Mouse (Mus musculus) limb, embryonic 15.5 days (tissue): Measurements from ENCODE around the gene Cdca4. TPM values are rescaled to one million over a fixed set of nuclear protein-coding genes. Genes with fewer than 3 reads are reported as not detected.

Experiments
- ATAC-seq: fragments of 200-750 bp; cut with Nextera tagmentation; 2 replicates; pipeline ENCODE4 v1.8.0; 2017; ENCODE audit warnings: low read depth, moderate TSS enrichment; ENCODE audit not compliant: insufficient number of reproducible peaks, low FRiP score, low TSS enrichment
- H3K27ac ChIP-seq: fragments of 300-500 bp; sonication (generic); 2 replicates; pipeline ENCODE4 v1.5.1; 2015; ENCODE audit warnings: moderate library complexity, mild to moderate bottlenecking, inconsistent platforms
- H3K27me3 ChIP-seq: fragments of 300-500 bp; sonication (generic); 2 replicates; pipeline ENCODE4 v1.6.1; 2015; ENCODE audit warnings: inconsistent platforms
- H3K36me3 ChIP-seq: fragments of 300-500 bp; sonication (generic); 2 replicates; pipeline ENCODE4 v1.6.1; 2015; ENCODE audit warnings: inconsistent platforms
- H3K4me1 ChIP-seq: fragments of 300-500 bp; sonication (generic); 2 replicates; pipeline ENCODE4 v1.6.1; 2015; ENCODE audit warnings: inconsistent platforms
- H3K4me2 ChIP-seq: fragments of 300-500 bp; sonication (generic); 2 replicates; pipeline ENCODE4 v1.6.1; 2015; ENCODE audit warnings: mild to moderate bottlenecking, inconsistent platforms
- H3K4me3 ChIP-seq: fragments of 300-500 bp; sonication (generic); 2 replicates; pipeline ENCODE4 v1.5.1; 2015; ENCODE audit warnings: mild to moderate bottlenecking, inconsistent platforms
- H3K9ac ChIP-seq: fragments of 300-500 bp; sonication (generic); 2 replicates; pipeline ENCODE4 v1.6.1; 2015; ENCODE audit warnings: inconsistent platforms
- H3K9me3 ChIP-seq: fragments of 300-500 bp; sonication (generic); 2 replicates; pipeline ENCODE4 v1.6.1; 2016; ENCODE audit warnings: inconsistent platforms
- whole genome bisulfite sequencing: fragments of 180-500 bp; shearing (Covaris S2); methylation state at CpG from one replicate; pipeline ENCODE4 v1.1.7; 2015; 5-methylcytosine and 5-hydroxymethylcytosine counted together
- polyA plus RNA-seq: library from polyadenylated mRNA; unstranded; fragments of >200 nt; fragmentation: Nextera tagmentation; extraction: Ambion mirVana; gene quantifications from 2 replicates; pipeline ENCODE4 v1.2.1, GENCODE M21; 2015

The Cdca4 gene
- 105 TPM in 2 replicates for polyA plus RNA-seq

- Histone ChIP-seq H3K9me3 (no peaks in the 10 kb centered on the region), H3K27me3 (no peaks in the 10 kb centered on the region), H3K9ac (peak within 1 kb of the TSS; percentile 87), H3K27ac (peak within 1 kb of the TSS; percentile 89), H3K4me2 (peak within 1 kb of the TSS; percentile 59), H3K4me3 (peak within 1 kb of the TSS; percentile 86), H3K4me1 (peaks cover 42% of the 10 kb centered on the region), H3K36me3 (peaks cover 30% of the 10 kb centered on the region)
- WGBS: 1% methylated on average over 68 of the region's 72 CpGs
- peak; percentile 97 for ATAC-seq
These were observed at the start of gene Cdca4 for GRCm38 (mm10) chr12:112829244-112829864. Gene Cdca4 (minus strand): TSS chr12:112829423.

GRCm38 (mm10) chr12:112877607-112878020 lies 48.4 kb upstream of the Cdca4 start:
- H3K4me1 ChIP-seq: peaks cover 34% of the 10 kb centered on the region
- no peaks in the 10 kb centered on the region for H3K36me3 ChIP-seq
- H3K9ac ChIP-seq: 0 out of 2 replicates have a peak overlapping the region, but pooled peaks have one; percentile 15
- WGBS: under 1% methylated on average over 36 of the region's 37 CpGs
- peaks cover 73% of the 10 kb centered on the region for H3K27me3 ChIP-seq
- H3K27ac ChIP-seq: peak overlapping the region; percentile 44; the same call in 1 of the 2 replicates
- peak overlapping the region; percentile 85 for H3K4me2 ChIP-seq
- no peak for ATAC-seq
- no peaks in the 10 kb centered on the region for H3K9me3 ChIP-seq
- H3K4me3 ChIP-seq: peak overlapping the region; percentile 42

GRCm38 (mm10) chr12:112877073-112877576 lies 47.9 kb upstream of the Cdca4 start:
- H3K4me2 ChIP-seq: peak overlapping the region; percentile 85
- WGBS: 3% methylated on average over 17 of the region's 17 CpGs
- H3K27me3 ChIP-seq: peaks cover 75% of the 10 kb centered on the region
- no peaks in the 10 kb centered on the region for H3K9me3 ChIP-seq
- no peak for ATAC-seq
- H3K4me1 ChIP-seq: peaks cover 34% of the 10 kb centered on the region
- H3K36me3 ChIP-seq: no peaks in the 10 kb centered on the region
- no peak overlapping the region for H3K27ac ChIP-seq
- peak overlapping the region; percentile 42 for H3K4me3 ChIP-seq
- H3K9ac ChIP-seq: 0 out of 2 replicates have a peak overlapping the region, but pooled peaks have one; percentile 15

- peak overlapping the region; percentile 42 for H3K4me3 ChIP-seq
- no peaks in the 10 kb centered on the region for H3K9me3 ChIP-seq
- no peak overlapping the region for H3K9ac ChIP-seq
- H3K36me3 ChIP-seq: no peaks in the 10 kb centered on the region
- H3K27me3 ChIP-seq: peaks cover 78% of the 10 kb centered on the region
- H3K27ac ChIP-seq: peak overlapping the region; percentile 7; the same call in 1 of the 2 replicates
- peaks cover 34% of the 10 kb centered on the region for H3K4me1 ChIP-seq
- ATAC-seq: no peak
- WGBS: 6% methylated on average over 28 of the region's 28 CpGs
- peak overlapping the region; percentile 85 for H3K4me2 ChIP-seq
These were observed 47.3 kb upstream of the Cdca4 start for GRCm38 (mm10) chr12:112876332-112877072.

GRCm38 (mm10) chr12:112875225-112876013 lies 46.2 kb upstream of the Cdca4 start:
- H3K9ac ChIP-seq: no peak overlapping the region
- WGBS: 23% methylated on average over 16 of the region's 16 CpGs
- ATAC-seq: 0 out of 2 replicates have a peak, but pooled peaks have one; percentile 26

GRCm38 (mm10) chr12:112874199-112874598 lies 45.0 kb upstream of the Cdca4 start:
- no peak overlapping the region for H3K27ac ChIP-seq
- no peak for ATAC-seq
- WGBS: 14% methylated on average over 22 of the region's 22 CpGs
- peaks cover 79% of the 10 kb centered on the region for H3K27me3 ChIP-seq
- peak overlapping the region; percentile 12 for H3K4me3 ChIP-seq
- no peak overlapping the region for H3K9ac ChIP-seq
- no peaks in the 10 kb centered on the region for H3K9me3 ChIP-seq
- peak overlapping the region; percentile 37 for H3K4me2 ChIP-seq
- H3K4me1 ChIP-seq: peaks cover 44% of the 10 kb centered on the region
- no peaks in the 10 kb centered on the region for H3K36me3 ChIP-seq

More at GRCm38 (mm10) chr12:112875225-112876013, 46.2 kb upstream of the Cdca4 start:
- Histone ChIP-seq H3K9me3 (no peaks in the 10 kb centered on the region), H3K27ac (no peak overlapping the region), H3K36me3 (no peaks in the 10 kb centered on the region), H3K27me3 (peaks cover 85% of the 10 kb centered on the region), H3K4me2 (no peak overlapping the region), H3K4me1 (peaks cover 39% of the 10 kb centered on the region), H3K4me3 (no peak overlapping the region)

GRCm38 (mm10) chr12:112873452-112874190 lies 44.4 kb upstream of the Cdca4 start:
- peaks cover 46% of the 10 kb centered on the region for H3K4me1 ChIP-seq

GRCm38 (mm10) chr12:112872991-112873390 lies 43.8 kb upstream of the Cdca4 start:
- Histone ChIP-seq H3K4me2 (no peak overlapping the region), H3K36me3 (no peaks in the 10 kb centered on the region), H3K4me3 (no peak overlapping the region), H3K27ac (no peak overlapping the region), H3K27me3 (peaks cover 68% of the 10 kb centered on the region), H3K9ac (no peak overlapping the region), H3K4me1 (peaks cover 46% of the 10 kb centered on the region), H3K9me3 (no peaks in the 10 kb centered on the region)
- WGBS: 84% methylated on average over 10 of the region's 10 CpGs
- ATAC-seq: no peak

More at GRCm38 (mm10) chr12:112873452-112874190, 44.4 kb upstream of the Cdca4 start:
- H3K4me2 ChIP-seq: peak overlapping the region; percentile 37
- H3K9ac ChIP-seq: no peak overlapping the region
- H3K9me3 ChIP-seq: no peaks in the 10 kb centered on the region
- 23% methylated on average over 18 of the region's 18 CpGs for WGBS
- no peaks in the 10 kb centered on the region for H3K36me3 ChIP-seq
- H3K4me3 ChIP-seq: no peak overlapping the region
- ATAC-seq: no peak
- H3K27ac ChIP-seq: no peak overlapping the region
- peaks cover 74% of the 10 kb centered on the region for H3K27me3 ChIP-seq

- Histone ChIP-seq H3K9ac (no peak overlapping the region), H3K4me2 (no peak overlapping the region), H3K4me1 (peaks cover 29% of the 10 kb centered on the region), H3K9me3 (no peaks in the 10 kb centered on the region), H3K27ac (no peak overlapping the region), H3K27me3 (peaks cover 51% of the 10 kb centered on the region), H3K4me3 (no peak overlapping the region), H3K36me3 (no peaks in the 10 kb centered on the region)
- ATAC-seq: no peak
- WGBS: 83% methylated on average over 2 of the region's 2 CpGs
These were observed 42.0 kb upstream of the Cdca4 start for GRCm38 (mm10) chr12:112871272-112871671.

- H3K27me3 ChIP-seq: peaks cover 46% of the 10 kb centered on the region
These were observed 41.6 kb upstream of the Cdca4 start for GRCm38 (mm10) chr12:112870775-112871174.

GRCm38 (mm10) chr12:112869783-112870204 lies 40.6 kb upstream of the Cdca4 start:
- Histone ChIP-seq H3K36me3 (no peaks in the 10 kb centered on the region), H3K4me3 (no peak overlapping the region), H3K9ac (no peak overlapping the region), H3K27ac (no peak overlapping the region), H3K4me2 (0 out of 2 replicates have a peak overlapping the region, but pooled peaks have one; percentile 2), H3K27me3 (peaks cover 37% of the 10 kb centered on the region), H3K9me3 (no peaks in the 10 kb centered on the region), H3K4me1 (peaks cover 19% of the 10 kb centered on the region)
- WGBS: 9% methylated on average over 16 of the region's 16 CpGs
- ATAC-seq: no peak

More at GRCm38 (mm10) chr12:112870775-112871174, 41.6 kb upstream of the Cdca4 start:
- H3K4me1 ChIP-seq: peaks cover 24% of the 10 kb centered on the region
- no peak overlapping the region for H3K9ac ChIP-seq
- no peaks in the 10 kb centered on the region for H3K36me3 ChIP-seq
- H3K4me3 ChIP-seq: no peak overlapping the region
- WGBS: 46% methylated on average over 13 of the region's 13 CpGs
- ATAC-seq: no peak
- no peak overlapping the region for H3K4me2 ChIP-seq
- H3K27ac ChIP-seq: no peak overlapping the region
- H3K9me3 ChIP-seq: no peaks in the 10 kb centered on the region
